Mouse (Mus musculus): Measurements from ENCODE around the gene Mapk14.

GRCm38 (mm10) chr17:28684631-28685030 is 6.5 kb upstream of the Mapk14 start:
- no peak for TF ChIP-seq CTCF (conservative IDR thresholded peaks at IDR 0.05; ENCODE audit: insufficient read depth, insufficient read length, low read depth, low read length)
- no peak for TF ChIP-seq POLR2A (IDR thresholded peaks at IDR 0.05; ENCODE audit: low read depth, low read length)

All from kidney, adult 2 months (tissue).